Mouse (Mus musculus) stomach, embryonic 14.5 days (tissue): ENCODE measurements at regions not wholly inside any gene's neighbourhood (a gene's known extent, or its start where the extent isn't known, plus 50 kb on each side); places are given as distances from the start of the nearest gene placed in this dataset.

ENCODE experiments used
- ATAC-seq: fragments of 200-750 bp; cut with Nextera tagmentation; 2 replicates; pipeline ENCODE4 v1.8.0; 2017; ENCODE audit warnings: low read depth, moderate TSS enrichment; ENCODE audit not compliant: insufficient number of reproducible peaks, insufficient read depth, low FRiP score
- H3K27ac ChIP-seq: fragments of 300-500 bp; sonication (generic); 2 replicates; pipeline ENCODE4 v1.5.1; 2014; ENCODE audit warnings: mild to moderate bottlenecking, low read length, moderate library complexity, mixed read lengths
- H3K27me3 ChIP-seq: fragments of 300-500 bp; sonication (generic); 2 replicates; pipeline ENCODE4 v1.6.1; 2014; ENCODE audit warnings: low read length, control low read depth, mixed read lengths; ENCODE audit not compliant: control insufficient read depth, insufficient read depth
- H3K36me3 ChIP-seq: fragments of 300-500 bp; sonication (generic); 2 replicates; pipeline ENCODE4 v1.6.1; 2014; ENCODE audit warnings: mild to moderate bottlenecking, control low read depth, low read length, moderate library complexity, mixed read lengths; ENCODE audit not compliant: control insufficient read depth, insufficient read depth
- H3K4me1 ChIP-seq: fragments of 300-500 bp; sonication (generic); 2 replicates; pipeline ENCODE4 v1.6.1; 2014; ENCODE audit warnings: low read length, control low read depth, mixed read lengths; ENCODE audit not compliant: control insufficient read depth, insufficient read depth
- H3K4me2 ChIP-seq: fragments of 300-500 bp; sonication (generic); replicated peaks from 2 replicates; pipeline ENCODE4 v1.6.1; 2014; ENCODE audit warnings: low read depth, low read length, control low read depth
- H3K4me3 ChIP-seq: fragments of 300-500 bp; sonication (generic); 2 replicates; pipeline ENCODE4 v1.5.1; 2014; ENCODE audit warnings: low read depth, low read length, control low read depth
- H3K9ac ChIP-seq: fragments of 300-500 bp; sonication (generic); replicated peaks from 2 replicates; pipeline ENCODE4 v1.6.1; 2014; ENCODE audit warnings: low read depth, mild to moderate bottlenecking, control low read depth, low read length, moderate library complexity, mixed read lengths
- H3K9me3 ChIP-seq: fragments of 300-500 bp; sonication (generic); 2 replicates; pipeline ENCODE4 v1.6.1; 2016; ENCODE audit warnings: low read depth, low read length, control low read depth; ENCODE audit not compliant: control insufficient read depth
- WGBS: fragments of 180-500 bp; shearing (Covaris S2); extraction: QIAGEN DNeasy Blood & Tissue Kit; methylation state at CpG from one replicate; pipeline ENCODE4 v1.1.7; 2014; 5-methylcytosine and 5-hydroxymethylcytosine counted together

GRCm38 (mm10) chr11:86408686-86409579 is 51.5 kb upstream of the Med13 start:
- WGBS: 33% methylated on average over 6 of the region's 6 CpGs
- Histone ChIP-seq H3K9me3 (no peaks in the 10 kb centered on the region), H3K27ac (no peak overlapping the region), H3K4me3 (no peak overlapping the region), H3K27me3 (no peaks in the 10 kb centered on the region), H3K4me1 (peaks cover 5% of the 10 kb centered on the region; the same call in 1 of the 2 replicates), H3K9ac (no peak overlapping the region), H3K36me3 (no peaks in the 10 kb centered on the region), H3K4me2 (no peak overlapping the region)
- ATAC-seq: no peak

GRCm38 (mm10) chr11:86409580-86409947 is 52.2 kb upstream of the Med13 start:
- no peaks in the 10 kb centered on the region for H3K36me3 ChIP-seq

GRCm38 (mm10) chr11:86410521-86410920 is 53.1 kb upstream of the Med13 start:
- no peaks in the 10 kb centered on the region for H3K36me3 ChIP-seq
- 88% methylated on average over 10 of the region's 10 CpGs for WGBS
- no peak for ATAC-seq
- peaks cover 5% of the 10 kb centered on the region; the same call in 1 of the 2 replicates for H3K4me1 ChIP-seq
- H3K9me3 ChIP-seq: no peaks in the 10 kb centered on the region
- no peak overlapping the region for H3K9ac ChIP-seq
- H3K27me3 ChIP-seq: no peaks in the 10 kb centered on the region
- H3K27ac ChIP-seq: no peak overlapping the region
- no peak overlapping the region for H3K4me2 ChIP-seq
- no peak overlapping the region for H3K4me3 ChIP-seq

More at GRCm38 (mm10) chr11:86409580-86409947, 52.2 kb upstream of the Med13 start:
- H3K27ac ChIP-seq: no peak overlapping the region
- no peak for ATAC-seq
- no peaks in the 10 kb centered on the region for H3K9me3 ChIP-seq
- WGBS: 85% methylated on average over 10 of the region's 10 CpGs
- no peaks in the 10 kb centered on the region for H3K27me3 ChIP-seq
- H3K4me2 ChIP-seq: no peak overlapping the region
- H3K4me3 ChIP-seq: no peak overlapping the region
- H3K9ac ChIP-seq: no peak overlapping the region
- H3K4me1 ChIP-seq: peaks cover 5% of the 10 kb centered on the region; the same call in 1 of the 2 replicates

GRCm38 (mm10) chr11:86412772-86413390 is 55.5 kb upstream of the Med13 start:
- no peak for ATAC-seq
- Histone ChIP-seq H3K4me3 (no peak overlapping the region), H3K9me3 (no peaks in the 10 kb centered on the region), H3K27ac (peak overlapping the region; percentile 33; the same call in 1 of the 2 replicates), H3K4me1 (peaks cover 5% of the 10 kb centered on the region; the same call in 1 of the 2 replicates), H3K9ac (no peak overlapping the region), H3K27me3 (no peaks in the 10 kb centered on the region), H3K4me2 (no peak overlapping the region), H3K36me3 (no peaks in the 10 kb centered on the region)
- WGBS: 37% methylated on average over 13 of the region's 13 CpGs

- Histone ChIP-seq H3K9ac (no peak overlapping the region), H3K27me3 (no peaks in the 10 kb centered on the region), H3K27ac (no peak overlapping the region), H3K4me2 (no peak overlapping the region), H3K4me3 (no peak overlapping the region), H3K9me3 (no peaks in the 10 kb centered on the region), H3K4me1 (peaks cover 5% of the 10 kb centered on the region; the same call in 1 of the 2 replicates), H3K36me3 (no peaks in the 10 kb centered on the region)
- WGBS: 77% methylated on average over 5 of the region's 5 CpGs
- no peak for ATAC-seq
Observed at GRCm38 (mm10) chr11:86416471-86416870, 59.1 kb upstream of the Med13 start.

GRCm38 (mm10) chr11:86417164-86417563 is 59.8 kb upstream of the Med13 start:
- Histone ChIP-seq H3K4me3 (no peak overlapping the region), H3K9ac (no peak overlapping the region), H3K27me3 (no peaks in the 10 kb centered on the region), H3K36me3 (no peaks in the 10 kb centered on the region), H3K9me3 (no peaks in the 10 kb centered on the region), H3K4me2 (no peak overlapping the region), H3K4me1 (peaks cover 5% of the 10 kb centered on the region; the same call in 1 of the 2 replicates), H3K27ac (no peak overlapping the region)
- 82% methylated on average over 6 of the region's 6 CpGs for WGBS
- no peak for ATAC-seq

GRCm38 (mm10) chr11:86419810-86420483 is 62.5 kb upstream of the Med13 start:
- H3K9me3 ChIP-seq: no peaks in the 10 kb centered on the region
- no peak for ATAC-seq
- H3K27me3 ChIP-seq: no peaks in the 10 kb centered on the region
- no peaks in the 10 kb centered on the region for H3K36me3 ChIP-seq
- no peak overlapping the region for H3K9ac ChIP-seq
- H3K4me3 ChIP-seq: no peak overlapping the region
- H3K4me1 ChIP-seq: no peaks in the 10 kb centered on the region
- WGBS: 69% methylated on average over 5 of the region's 5 CpGs
- no peak overlapping the region for H3K27ac ChIP-seq
- no peak overlapping the region for H3K4me2 ChIP-seq

GRCm38 (mm10) chr11:86428926-86429325 is 55.5 kb upstream of the Rnft1 start:
- 44% methylated on average over 3 of the region's 3 CpGs for WGBS
- ATAC-seq: no peak
- H3K4me2 ChIP-seq: no peak overlapping the region

More at GRCm38 (mm10) chr11:86428926-86429325, 55.5 kb upstream of the Rnft1 start:
- Histone ChIP-seq H3K4me3 (no peak overlapping the region), H3K9me3 (no peaks in the 10 kb centered on the region), H3K27me3 (no peaks in the 10 kb centered on the region), H3K27ac (no peak overlapping the region), H3K4me1 (no peaks in the 10 kb centered on the region), H3K36me3 (no peaks in the 10 kb centered on the region), H3K9ac (no peak overlapping the region)
